Mouse (Mus musculus): ENCODE measurements around the gene Fance.

DNA sequence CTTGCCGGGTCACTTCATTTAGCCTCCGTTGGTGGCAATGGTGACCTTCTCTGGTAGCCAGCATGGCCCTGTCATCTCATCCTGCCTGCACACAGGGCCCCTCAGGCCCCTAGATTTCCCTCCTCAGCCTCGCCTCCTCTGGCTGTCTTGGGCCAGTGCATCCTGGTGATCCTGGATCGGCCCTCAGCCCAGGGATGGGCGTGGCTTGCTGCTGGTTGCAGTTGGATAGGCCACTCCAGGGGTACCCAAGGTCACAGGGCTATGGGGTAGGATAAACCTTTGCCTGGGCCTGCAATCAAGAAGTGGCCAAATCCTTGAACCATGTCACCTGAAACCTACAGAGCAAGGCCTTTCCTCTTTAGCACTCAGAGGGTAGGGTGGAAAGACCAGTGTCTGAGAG lies 26.4 kb upstream of the Fance start:
- TF ChIP-seq CTCF (IDR thresholded peaks at IDR 0.05; ENCODE audit: extremely low read depth, insufficient read length, insufficient replicate concordance, low read depth, low read length): peak; percentile 29; the same call in 1 of the 2 replicates
- no peak for TF ChIP-seq POLR2A (IDR thresholded peaks at IDR 0.05; ENCODE audit: low read depth, low read length)
